Mouse (Mus musculus): Measurements from ENCODE around the gene Omg. TPM values are rescaled to one million over a fixed set of nuclear protein-coding genes. Genes with fewer than 3 reads are reported as not detected.

Omg gene
- polyA plus RNA-seq, 1 experiment from 2014 or later = 3.4 TPM

DNA sequence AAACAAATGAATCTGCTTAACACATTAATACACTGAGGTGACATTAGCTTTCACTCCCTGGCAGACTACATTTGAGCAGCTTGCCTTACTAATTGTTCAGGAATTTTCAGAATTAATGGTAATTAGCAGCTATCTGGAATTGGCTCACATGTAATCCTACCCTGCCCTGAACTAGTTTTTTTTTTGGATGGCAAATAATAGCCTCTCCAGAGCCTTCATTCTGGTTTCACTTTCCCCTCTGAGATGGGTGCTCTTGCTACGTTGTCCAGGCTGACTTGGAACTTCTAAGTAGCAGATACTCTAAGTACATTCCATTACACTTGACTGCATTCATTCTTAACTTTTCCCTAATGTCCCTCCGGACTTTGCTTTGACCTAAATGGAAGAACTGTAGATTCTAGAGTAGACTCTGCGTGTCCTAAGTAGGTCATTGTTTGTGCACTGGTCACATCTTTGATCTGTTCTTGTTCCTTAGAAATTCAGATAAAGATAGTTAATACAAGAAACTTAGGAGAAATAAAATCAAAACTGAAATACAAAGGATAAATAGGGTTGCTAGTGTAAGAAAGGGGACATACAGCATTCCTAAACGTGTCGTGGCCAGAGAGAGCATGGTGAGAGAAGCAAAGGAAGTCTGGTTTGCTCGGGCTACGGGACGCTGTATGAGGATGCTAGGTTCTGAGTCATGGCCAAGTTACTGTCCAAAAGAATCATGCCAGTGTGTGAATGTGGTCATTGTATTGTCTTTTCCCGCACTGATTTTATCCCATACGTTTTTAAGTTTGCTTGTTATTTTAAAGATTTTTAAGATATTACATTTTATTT, 8.7 kb downstream of the Omg start:
- no peak overlapping the region; the same call in 1 of the 2 replicates for H3K4me2 ChIP-seq (ENCODE audit: low read length)
- peaks cover 9% of the 10 kb centered on the region for H3K4me1 ChIP-seq (ENCODE audit: control insufficient read depth, insufficient read depth, low read length)
- peak; percentile 72 for DNase-seq (ENCODE audit: low spot score)
- no peaks in the 10 kb centered on the region for H3K36me3 ChIP-seq (ENCODE audit: control insufficient read depth, insufficient read depth, low read length)
- 49% methylated on average over 10 of the region's 10 CpGs for WGBS
- H3K4me3 ChIP-seq (ENCODE audit: low read depth, low read length) = no peak overlapping the region
- H3K27ac ChIP-seq (ENCODE audit: low read depth, low read length) = no peak overlapping the region; the same call in 1 of the 2 replicates
- H3K9me3 ChIP-seq (replicated peaks; ENCODE audit: control insufficient read depth, low read length) = no peaks in the 10 kb centered on the region
- H3K27me3 ChIP-seq (replicated peaks; ENCODE audit: control insufficient read depth, insufficient read depth, low read length) = no peaks in the 10 kb centered on the region
- H3K9ac ChIP-seq (ENCODE audit: low read length) = no peak overlapping the region
- peak; percentile 42; the same call in 1 of the 2 replicates for ATAC-seq

DNA sequence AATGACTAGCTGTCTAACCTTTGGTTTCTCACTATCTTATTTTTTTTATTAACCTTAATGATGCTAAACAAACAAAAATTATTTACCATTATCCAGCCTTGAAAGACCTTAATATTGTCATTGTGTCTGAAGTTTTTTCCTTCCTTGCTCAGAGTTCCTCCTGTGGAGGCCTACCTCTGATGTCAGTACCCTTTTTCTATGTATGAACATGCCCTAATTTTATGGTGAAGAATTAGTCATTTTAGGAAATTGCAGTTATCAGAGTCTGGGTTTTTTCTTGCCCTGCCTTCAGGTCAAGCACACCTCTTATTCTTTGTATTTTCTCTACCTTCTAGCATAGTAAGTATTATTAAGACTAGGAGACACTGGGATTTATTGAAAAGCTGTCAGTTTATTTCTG, 19.2 kb downstream of the Omg start:
- no peak overlapping the region for H3K27ac ChIP-seq (ENCODE audit: low read depth, low read length)
- H3K27me3 ChIP-seq (replicated peaks; ENCODE audit: control insufficient read depth, insufficient read depth, low read length) = no peaks in the 10 kb centered on the region
- no peak overlapping the region for H3K4me2 ChIP-seq (ENCODE audit: low read length)
- no peaks in the 10 kb centered on the region for H3K4me1 ChIP-seq (ENCODE audit: control insufficient read depth, insufficient read depth, low read length)
- ATAC-seq (no peak), DNase-seq (ENCODE audit: low spot score) (no peak)
- no peak overlapping the region for H3K9ac ChIP-seq (ENCODE audit: low read length)
- H3K36me3 ChIP-seq (ENCODE audit: control insufficient read depth, insufficient read depth, low read length) = peaks cover 13% of the 10 kb centered on the region
- no peak overlapping the region for H3K4me3 ChIP-seq (ENCODE audit: low read depth, low read length)
- H3K9me3 ChIP-seq (replicated peaks; ENCODE audit: control insufficient read depth, low read length) = no peaks in the 10 kb centered on the region

- no peaks in the 10 kb centered on the region for H3K4me1 ChIP-seq (ENCODE audit: control insufficient read depth, insufficient read depth, low read length)
- no peaks in the 10 kb centered on the region for H3K9me3 ChIP-seq (replicated peaks; ENCODE audit: control insufficient read depth, low read length)
- H3K4me2 ChIP-seq (ENCODE audit: low read length) = no peak overlapping the region
- 92% methylated on average over 7 of the region's 7 CpGs for WGBS
- H3K36me3 ChIP-seq (ENCODE audit: control insufficient read depth, insufficient read depth, low read length) = peaks cover 17% of the 10 kb centered on the region
- no peak overlapping the region for H3K27ac ChIP-seq (ENCODE audit: low read depth, low read length)
- DNase-seq (ENCODE audit: low spot score) (no peak), ATAC-seq (no peak)
- H3K9ac ChIP-seq (ENCODE audit: low read length) = no peak overlapping the region
- no peak overlapping the region for H3K4me3 ChIP-seq (ENCODE audit: low read depth, low read length)
- no peaks in the 10 kb centered on the region for H3K27me3 ChIP-seq (replicated peaks; ENCODE audit: control insufficient read depth, insufficient read depth, low read length)
Measured at GRCm38 (mm10) chr11:79483876-79484528, 19.9 kb downstream of the Omg start.

GRCm38 (mm10) chr11:79483392-79483791, 20.5 kb downstream of the Omg start:
- Histone ChIP-seq H3K27ac (ENCODE audit: low read depth, low read length) (no peak overlapping the region), H3K36me3 (ENCODE audit: control insufficient read depth, insufficient read depth, low read length) (peaks cover 18% of the 10 kb centered on the region), H3K9ac (ENCODE audit: low read length) (no peak overlapping the region), H3K4me2 (ENCODE audit: low read length) (no peak overlapping the region), H3K4me3 (ENCODE audit: low read depth, low read length) (no peak overlapping the region), H3K9me3 (replicated peaks; ENCODE audit: control insufficient read depth, low read length) (no peaks in the 10 kb centered on the region), H3K27me3 (replicated peaks; ENCODE audit: control insufficient read depth, insufficient read depth, low read length) (no peaks in the 10 kb centered on the region), H3K4me1 (ENCODE audit: control insufficient read depth, insufficient read depth, low read length) (no peaks in the 10 kb centered on the region)
- 91% methylated on average over 6 of the region's 6 CpGs for WGBS
- DNase-seq (ENCODE audit: low spot score) = no peak
- ATAC-seq = no peak

- Histone ChIP-seq H3K9ac (ENCODE audit: low read length) (no peak overlapping the region), H3K36me3 (ENCODE audit: control insufficient read depth, insufficient read depth, low read length) (peaks cover 55% of the 10 kb centered on the region), H3K4me3 (ENCODE audit: low read depth, low read length) (no peak overlapping the region), H3K27me3 (replicated peaks; ENCODE audit: control insufficient read depth, insufficient read depth, low read length) (no peaks in the 10 kb centered on the region), H3K4me1 (ENCODE audit: control insufficient read depth, insufficient read depth, low read length) (no peaks in the 10 kb centered on the region), H3K4me2 (ENCODE audit: low read length) (no peak overlapping the region), H3K9me3 (replicated peaks; ENCODE audit: control insufficient read depth, low read length) (no peaks in the 10 kb centered on the region), H3K27ac (ENCODE audit: low read depth, low read length) (no peak overlapping the region)
- no peak for DNase-seq (ENCODE audit: low spot score)
- no peak for ATAC-seq
- WGBS = 84% methylated on average over 1 of the region's 1 CpGs
Measured at GRCm38 (mm10) chr11:79468097-79468496, 35.8 kb downstream of the Omg start.

- Histone ChIP-seq H3K4me2 (ENCODE audit: low read length) (no peak overlapping the region), H3K4me1 (ENCODE audit: control insufficient read depth, insufficient read depth, low read length) (no peaks in the 10 kb centered on the region), H3K4me3 (ENCODE audit: low read depth, low read length) (no peak overlapping the region), H3K27ac (ENCODE audit: low read depth, low read length) (no peak overlapping the region), H3K27me3 (replicated peaks; ENCODE audit: control insufficient read depth, insufficient read depth, low read length) (no peaks in the 10 kb centered on the region), H3K9me3 (replicated peaks; ENCODE audit: control insufficient read depth, low read length) (no peaks in the 10 kb centered on the region), H3K9ac (ENCODE audit: low read length) (no peak overlapping the region), H3K36me3 (ENCODE audit: control insufficient read depth, insufficient read depth, low read length) (peaks cover 42% of the 10 kb centered on the region)
- no peak for ATAC-seq
- WGBS = 93% methylated on average over 3 of the region's 3 CpGs
- DNase-seq (ENCODE audit: low spot score) = no peak
Measured at GRCm38 (mm10) chr11:79460756-79461450, 43.0 kb downstream of the Omg start.

GRCm38 (mm10) chr11:79459846-79460245, 44.0 kb downstream of the Omg start:
- Histone ChIP-seq H3K4me3 (ENCODE audit: low read depth, low read length) (no peak overlapping the region), H3K9me3 (replicated peaks; ENCODE audit: control insufficient read depth, low read length) (no peaks in the 10 kb centered on the region), H3K36me3 (ENCODE audit: control insufficient read depth, insufficient read depth, low read length) (peaks cover 43% of the 10 kb centered on the region), H3K9ac (ENCODE audit: low read length) (no peak overlapping the region), H3K4me1 (ENCODE audit: control insufficient read depth, insufficient read depth, low read length) (no peaks in the 10 kb centered on the region), H3K27me3 (replicated peaks; ENCODE audit: control insufficient read depth, insufficient read depth, low read length) (no peaks in the 10 kb centered on the region), H3K27ac (ENCODE audit: low read depth, low read length) (no peak overlapping the region), H3K4me2 (ENCODE audit: low read length) (no peak overlapping the region)
- 91% methylated on average over 4 of the region's 4 CpGs for WGBS
- DNase-seq (ENCODE audit: low spot score) (no peak), ATAC-seq (no peak)

- Histone ChIP-seq H3K9me3 (replicated peaks; ENCODE audit: control insufficient read depth, low read length) (no peaks in the 10 kb centered on the region), H3K9ac (ENCODE audit: low read length) (no peak overlapping the region), H3K27ac (ENCODE audit: low read depth, low read length) (no peak overlapping the region), H3K27me3 (replicated peaks; ENCODE audit: control insufficient read depth, insufficient read depth, low read length) (no peaks in the 10 kb centered on the region), H3K36me3 (ENCODE audit: control insufficient read depth, insufficient read depth, low read length) (peaks cover 47% of the 10 kb centered on the region), H3K4me2 (ENCODE audit: low read length) (no peak overlapping the region), H3K4me3 (ENCODE audit: low read depth, low read length) (no peak overlapping the region), H3K4me1 (ENCODE audit: control insufficient read depth, insufficient read depth, low read length) (no peaks in the 10 kb centered on the region)
- ATAC-seq = no peak
- WGBS = 95% methylated on average over 3 of the region's 3 CpGs
- no peak for DNase-seq (ENCODE audit: low spot score)
Measured at GRCm38 (mm10) chr11:79457928-79458327, 46.0 kb downstream of the Omg start.

GRCm38 (mm10) chr11:79452966-79453365, 50.9 kb downstream of the Omg start:
- Histone ChIP-seq H3K9me3 (replicated peaks; ENCODE audit: control insufficient read depth, low read length) (no peaks in the 10 kb centered on the region), H3K27me3 (replicated peaks; ENCODE audit: control insufficient read depth, insufficient read depth, low read length) (no peaks in the 10 kb centered on the region), H3K27ac (ENCODE audit: low read depth, low read length) (no peak overlapping the region), H3K4me3 (ENCODE audit: low read depth, low read length) (no peak overlapping the region), H3K36me3 (ENCODE audit: control insufficient read depth, insufficient read depth, low read length) (peaks cover 61% of the 10 kb centered on the region), H3K9ac (ENCODE audit: low read length) (no peak overlapping the region), H3K4me2 (ENCODE audit: low read length) (no peak overlapping the region), H3K4me1 (ENCODE audit: control insufficient read depth, insufficient read depth, low read length) (no peaks in the 10 kb centered on the region)
- no peak for ATAC-seq
- no peak for DNase-seq (ENCODE audit: low spot score)
